In the genomic region with DNA sequence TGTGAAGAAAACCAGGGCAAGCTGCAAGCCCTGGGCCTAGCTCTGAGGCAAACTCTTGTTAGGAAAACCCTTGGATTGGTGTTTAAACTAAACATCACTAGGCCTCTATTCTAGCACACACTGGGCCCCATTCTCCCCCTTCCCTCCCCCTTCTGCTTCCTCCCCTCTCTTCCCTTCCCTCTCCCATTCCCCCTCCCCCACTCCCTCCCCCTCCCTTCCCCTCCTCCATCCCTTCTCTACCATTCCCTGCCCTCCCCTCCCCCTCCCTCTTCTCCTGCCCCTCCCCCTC, we compare ENCODE assay signal across 12 mouse cellular contexts. TPM values are rescaled to one million over a fixed set of nuclear protein-coding genes. Genes with fewer than 3 reads are reported as not detected.
DNase-seq lines count a peak whose midpoint lies in the region; ATAC-seq and TF ChIP-seq lines count a peak whose summit lies in the region.
"Had no signal": no experiment of that assay in that cellular context is flagged by ENCODE, and none has a peak within 500 bp of the region (broad histone marks: within the 10 kb centered on the region; RNA-seq: fewer than 3 reads in every experiment).

No protein-coding gene starts in this region.

- no peaks in the 10 kb centered on the region for H3K27me3 ChIP-seq in heart, adult 2 months (ENCODE audit: control insufficient read depth, insufficient read depth, low read length)
- no peaks in the 10 kb centered on the region for H3K27me3 ChIP-seq in kidney, embryonic 15.5 days
- H3K27me3 ChIP-seq: midbrain, embryonic 12.5 days; neural tube, embryonic 15.5 days had no signal

- H3K9ac ChIP-seq in heart, adult 2 months (ENCODE audit: low read depth, low read length) = no peak overlapping the region
- H3K9ac ChIP-seq in kidney, embryonic 15.5 days = no peak overlapping the region
- H3K9ac ChIP-seq in ES-E14 (ENCODE audit: insufficient read depth, low read depth, low read length, poor library complexity, severe bottlenecking) = peak overlapping the region; percentile 71; the same call in 1 of the 2 replicates
- H3K9ac ChIP-seq: midbrain, embryonic 12.5 days; neural tube, embryonic 15.5 days had no signal

- intact Hi-C loops in heart, adult 2 months (cut with DNase I) = no loop called here
- intact Hi-C loops in heart, postnatal 36 days (cut with DNase I) = no loop called here

- TF ChIP-seq POLR2A in heart, adult 2 months (IDR thresholded peaks at IDR 0.05; ENCODE audit: insufficient read depth, low read depth, low read length) = no peak

- TF ChIP-seq EP300 in heart, adult 2 months (IDR thresholded peaks at IDR 0.05; ENCODE audit: insufficient read depth, low read depth, low read length) = no peak

- no peak for ATAC-seq in kidney, embryonic 15.5 days (replicated peaks; ENCODE audit: low FRiP score)
- peak; percentile 14 for ATAC-seq in inflammation-experienced regulatory T-cells, adult 6 months

- peaks cover 17% of the 10 kb centered on the region for H3K79me2 ChIP-seq in heart, adult 2 months (replicated peaks; ENCODE audit: control insufficient read depth, insufficient read depth, low read length)

- H3K36me3 ChIP-seq in heart, adult 2 months (ENCODE audit: control insufficient read depth, insufficient read depth, low read length) = peaks cover 58% of the 10 kb centered on the region
- H3K36me3 ChIP-seq in kidney, embryonic 15.5 days = peaks cover 12% of the 10 kb centered on the region; the same call in 1 of the 2 replicates
- no peaks in the 10 kb centered on the region for H3K36me3 ChIP-seq in ES-E14 (ENCODE audit: control insufficient read depth, insufficient read depth, low read length, poor library complexity, severe bottlenecking)
- H3K36me3 ChIP-seq: neural tube, embryonic 15.5 days had no signal

- no peak overlapping the region for H3K4me2 ChIP-seq in kidney, embryonic 15.5 days
- H3K4me2 ChIP-seq: midbrain, embryonic 12.5 days; neural tube, embryonic 15.5 days had no signal

- peak overlapping the region; percentile 63 for H3K27ac ChIP-seq in heart, adult 2 months
- H3K27ac ChIP-seq in kidney, embryonic 15.5 days = peak overlapping the region; percentile 79
- peak overlapping the region; percentile 79; the same call in 1 of the 2 replicates for H3K27ac ChIP-seq in ES-E14 (ENCODE audit: insufficient read depth, low read depth, low read length, poor library complexity, severe bottlenecking)
- H3K27ac ChIP-seq: neural tube, embryonic 15.5 days had no signal

- H3K4me1 ChIP-seq in heart, adult 2 months (ENCODE audit: control insufficient read depth, insufficient read depth, low read length) = peaks cover 63% of the 10 kb centered on the region
- H3K4me1 ChIP-seq in kidney, embryonic 15.5 days = peaks cover 87% of the 10 kb centered on the region
- peaks cover 18 to 20% of the 10 kb centered on the region in 2 experiments for H3K4me1 ChIP-seq in ES-E14 (ENCODE audit: control insufficient read depth in 2 of 2, insufficient read depth in 2 of 2, low read length in 2 of 2, poor library complexity in 1 of 2)

- no peak for DNase-seq in heart, adult 2 months
- DNase-seq in heart, postnatal 36 days = no peak
- no peak for DNase-seq in kidney, adult 11 months
- DNase-seq in ES-E14 (ENCODE audit: low read depth, low spot score) = no peak
- DNase-seq in natural killer cell, adult 2 months (ENCODE audit: low spot score in 2 of 2) = no peak
- DNase-seq in embryo, embryonic 9.5 days (ENCODE audit: extremely low spot score) = no peak
- DNase-seq: kidney, postnatal 14 days; left cerebral cortex, postnatal 4 days had no signal

- no peak for TF ChIP-seq CTCF in heart, adult 2 months (IDR thresholded peaks at IDR 0.05)

- no peaks in the 10 kb centered on the region for H3K9me3 ChIP-seq in kidney, embryonic 15.5 days (replicated peaks)
- no peaks in the 10 kb centered on the region for H3K9me3 ChIP-seq in ES-E14 (ENCODE audit: control insufficient read depth, insufficient read depth, low read depth, low read length)
- H3K9me3 ChIP-seq: midbrain, embryonic 12.5 days; neural tube, embryonic 15.5 days had no signal

- in situ Hi-C loops in ES-E14 (cut with MboI; ENCODE audit: low sequenced_read_pairs in 2 of 2, unreplicated experiment in 2 of 2) = no loop called here

- H3K4me3 ChIP-seq in heart, adult 2 months = no peak overlapping the region
- no peak overlapping the region for H3K4me3 ChIP-seq in kidney, embryonic 15.5 days (replicated peaks)
- peak overlapping the region; percentile 41 to 50; a peak in 2 of 4 replicates for H3K4me3 ChIP-seq in ES-E14 (ENCODE audit: insufficient read depth in 1 of 2, low read depth in 1 of 2, low read length in 2 of 2, poor library complexity in 1 of 2, severe bottlenecking in 1 of 2)
- H3K4me3 ChIP-seq: midbrain, embryonic 12.5 days; neural tube, embryonic 15.5 days had no signal

TF ChIP-seq in ES-E14, 5 proteins besides CTCF, POLR2A, EP300 and RAD21:
- no peak for TF ChIP-seq ZC3H11A (IDR thresholded peaks at IDR 0.05; ENCODE audit: borderline replicate concordance, low read depth, low read length)
- no peak for TF ChIP-seq CHD2 (IDR thresholded peaks at IDR 0.05; ENCODE audit: low read depth, low read length)
- TF ChIP-seq HCFC1 (IDR thresholded peaks at IDR 0.05; ENCODE audit: borderline replicate concordance, insufficient read depth, low read length) = no peak
- no peak for TF ChIP-seq MAFK (IDR thresholded peaks at IDR 0.05; ENCODE audit: insufficient read depth, low read depth, low read length)
- TF ChIP-seq ZNF384 (IDR thresholded peaks at IDR 0.05; ENCODE audit: low read depth, low read length) = no peak
TF ChIP-seq in ES-E14: peak in this region for 0.

RNA-seq across cellular contexts. Expression of gene Mbnl2, which starts 12.5 kb away (rescaled TPM):
- total RNA-seq in heart, adult 2 months (2021) = 100 to 1,000 TPM; 221 to 258 TPM
- 91.1 and 133 TPM in 2 replicates for polyA plus RNA-seq in heart, adult 2 months (2012; rRNA removed)
- 100 to 1,000 TPM; 248 to 254 TPM for total RNA-seq in heart, postnatal 36 days (2021)
- polyA plus RNA-seq in kidney, embryonic 15.5 days (2015; fragmentation: Nextera tagmentation; extraction: Ambion mirVana) = 91.4 and 91.7 TPM in 2 replicates
- 33.4 and 35.4 TPM in 2 replicates for total RNA-seq in ES-E14 (2012; rRNA removed)
- polyA plus RNA-seq in inflammation-experienced regulatory T-cells, adult 6 months (2017; shearing (Covaris generic)) = 10 to 100 TPM; 42.4 to 57.5 (median 51.7) TPM

Comparison
In these comparisons a context has a peak if more than half of its experiments do, and no peak if none do; other contexts are left out.
1. H3K4me3 ChIP-seq: peak in ES-E14 (2 of 2); none in heart, adult 2 months (single experiment) and kidney, embryonic 15.5 days (single experiment).
2. Peak in every context shown above with its lines, with median percentiles within 50 percentile points of each other: H3K27ac ChIP-seq.